Mouse (Mus musculus) 3T3-L1 (cell line): ENCODE results near the gene Muc5b.

ENCODE experiments used
- DNase-seq: peaks from one replicate; pipeline ENCODE4 v3.0.0-alpha.2; 2015; ENCODE audit warnings: low read depth, low spot score

The Muc5b gene

DNA sequence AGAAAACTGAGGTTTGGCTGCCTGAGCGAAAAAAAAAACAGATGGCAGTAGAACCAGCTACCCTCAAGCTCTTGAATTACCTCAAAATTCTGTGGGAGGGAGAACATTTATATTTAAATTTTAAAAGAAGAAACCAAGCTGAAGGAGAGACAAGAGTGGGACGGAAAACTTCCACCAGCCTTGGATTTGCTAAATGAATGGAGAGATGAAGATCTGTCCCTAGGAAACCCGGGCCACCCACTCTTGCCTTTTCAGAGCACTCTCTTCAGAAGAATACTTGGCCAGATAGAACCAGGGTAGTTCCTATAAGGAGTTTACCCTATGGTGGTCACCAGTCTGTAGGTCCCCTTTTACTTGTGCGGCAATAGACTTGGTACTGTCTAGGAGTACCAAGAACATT is 63.9 kb downstream of the Muc5b start:
- no peak for DNase-seq

DNA sequence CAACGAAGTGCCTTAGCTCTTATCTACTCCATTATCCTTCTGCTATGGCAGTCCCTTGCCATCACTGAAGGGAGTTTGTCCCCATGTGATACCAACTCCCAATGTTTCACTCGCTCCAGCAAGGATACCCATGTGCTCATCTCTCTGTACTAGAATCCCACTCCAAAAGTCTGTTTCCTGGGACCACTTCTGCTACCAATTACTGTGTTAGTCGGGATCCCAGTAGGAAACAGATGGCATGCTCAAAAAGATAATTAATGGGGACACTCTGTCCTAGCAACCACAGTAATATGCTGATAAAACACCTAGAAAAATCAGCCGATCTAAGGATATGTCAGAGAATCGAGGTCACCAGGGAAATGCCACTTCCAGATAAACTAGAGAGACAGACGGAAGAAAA is 69.7 kb downstream of the Muc5b start:
- no peak for DNase-seq

GRCm38 (mm10) chr7:141911305-141911704 is 72.4 kb downstream of the Muc5b start:
- no peak for DNase-seq

DNA sequence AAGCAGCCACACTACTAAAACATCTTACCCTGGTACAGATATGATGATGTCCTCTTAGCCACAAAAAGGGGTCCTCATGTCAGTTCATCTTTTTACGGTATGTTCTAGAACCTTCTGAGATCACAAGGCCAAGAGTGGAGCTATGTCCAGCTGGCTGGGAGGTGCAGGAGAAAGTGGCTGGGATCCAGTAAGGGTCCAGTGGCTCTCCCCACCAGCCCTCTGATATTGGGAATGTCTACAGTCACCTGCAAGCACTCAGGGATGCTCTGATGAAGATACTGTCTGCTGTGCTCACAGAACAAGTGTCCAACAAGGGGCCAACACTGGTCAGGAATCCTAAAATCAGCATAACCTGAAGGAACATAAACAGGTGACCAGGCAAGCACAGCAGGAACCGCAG is 79.5 kb downstream of the Muc5b start, which contains the start of gene Tollip:
Gene Tollip (minus strand): TSS at position 101 of the 400 bp plus-strand sequence.
- no peak for DNase-seq
